Comparison of ENCODE assay signal across 8 mouse cellular contexts in the genomic region with DNA sequence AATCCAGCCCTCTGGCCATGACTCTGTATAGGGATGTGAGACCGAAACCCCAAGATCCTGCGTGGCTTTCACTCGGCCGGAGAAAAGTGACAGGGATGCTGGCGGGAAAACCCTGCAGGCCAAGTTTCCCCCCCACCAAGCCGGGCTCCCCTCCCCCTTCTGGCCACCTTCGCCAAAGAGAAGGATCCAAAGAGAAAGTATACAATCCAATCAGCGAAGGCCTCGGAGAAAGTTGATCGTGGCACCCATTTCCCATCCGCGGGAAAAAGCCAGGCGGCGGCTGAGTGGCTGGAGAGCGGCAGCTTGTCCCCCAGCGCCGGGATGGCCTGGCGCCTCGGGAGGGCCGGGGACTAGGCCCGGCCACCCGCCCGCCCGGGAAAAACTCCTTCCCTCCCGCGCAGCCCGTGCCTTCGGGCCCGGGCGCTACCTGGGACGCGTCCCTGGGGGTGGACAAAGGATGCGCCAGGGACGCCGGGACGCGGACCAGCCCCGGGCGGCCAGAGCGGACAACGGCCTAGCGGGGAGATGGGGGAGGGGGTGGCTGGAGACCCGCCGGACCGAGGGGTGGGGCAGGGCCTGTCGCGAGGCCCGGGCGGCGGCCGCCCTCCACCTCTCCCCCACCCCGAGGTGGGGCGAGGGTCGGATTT. TPM values are rescaled to one million over a fixed set of nuclear protein-coding genes. Genes with fewer than 3 reads are reported as not detected.
DNase-seq lines count a peak whose midpoint lies in the region; ATAC-seq and TF ChIP-seq lines count a peak whose summit lies in the region.

No protein-coding gene starts in this region.

- peaks cover 10% of the 10 kb centered on the region for H3K4me1 ChIP-seq in heart, embryonic 11.5 days (ENCODE audit: control insufficient read depth, insufficient read depth, low read length)
- H3K4me1 ChIP-seq in kidney, embryonic 16.5 days (ENCODE audit: insufficient read depth, low read length), result peaks cover 17% of the 10 kb centered on the region
- H3K4me1 ChIP-seq in liver, postnatal 0 days (ENCODE audit: insufficient read depth), result peaks cover 12% of the 10 kb centered on the region
- H3K4me1 ChIP-seq in neural tube, embryonic 12.5 days, result peaks cover 13% of the 10 kb centered on the region

- H3K4me3 ChIP-seq in heart, embryonic 11.5 days (ENCODE audit: low read depth, low read length), result peak overlapping the region; percentile 99
- peak overlapping the region; percentile 97 for H3K4me3 ChIP-seq in kidney, embryonic 16.5 days (ENCODE audit: low read length)
- H3K4me3 ChIP-seq in liver, postnatal 0 days (ENCODE audit: low read depth, low read length), result peak overlapping the region; percentile 100
- H3K4me3 ChIP-seq in neural tube, embryonic 12.5 days, result peak overlapping the region; percentile 95

- H3K4me2 ChIP-seq in heart, embryonic 11.5 days, result peak overlapping the region; percentile 85
- H3K4me2 ChIP-seq in kidney, embryonic 16.5 days (replicated peaks; ENCODE audit: low read depth, low read length), result peak overlapping the region; percentile 60
- peak overlapping the region; percentile 95 for H3K4me2 ChIP-seq in liver, postnatal 0 days (ENCODE audit: low read depth, low read length)
- H3K4me2 ChIP-seq in neural tube, embryonic 12.5 days (replicated peaks), result peak overlapping the region; percentile 77

- DNase-seq in 3134 (ENCODE audit: extremely low read depth, insufficient read length, low spot score), result peak; percentile 69
- DNase-seq in adipocyte (ENCODE audit: low spot score), result peak; percentile 52
- DNase-seq in embryo, embryonic 11.5 days (ENCODE audit: low read depth, low spot score), result peak; percentile 37
- peak; percentile 61 for DNase-seq in liver, postnatal 0 days
- peak; percentile 71 for DNase-seq in testis, postnatal 14 days (ENCODE audit: low spot score)

- WGBS in heart, embryonic 11.5 days (ENCODE audit: insufficient replicate concordance), result under 1% methylated on average over 53 of the region's 54 CpGs
- WGBS in kidney, embryonic 16.5 days, result 0% methylated on average over 29 of the region's 54 CpGs
- WGBS in liver, postnatal 0 days (ENCODE audit: insufficient replicate concordance), result 0% methylated on average over 36 of the region's 54 CpGs
- WGBS in neural tube, embryonic 12.5 days, result under 1% methylated on average over 54 of the region's 54 CpGs

- no peak for TF ChIP-seq EP300 in liver, postnatal 0 days (IDR thresholded peaks at IDR 0.05; ENCODE audit: low read depth)

- 0 out of 2 replicates have a peak, but pooled peaks have one; percentile 4 for TF ChIP-seq CTCF in liver, postnatal 0 days (IDR thresholded peaks at IDR 0.05; ENCODE audit: low read depth)

- H3K36me3 ChIP-seq in heart, embryonic 11.5 days (ENCODE audit: control insufficient read depth, insufficient read depth, low read length), result peaks cover 4% of the 10 kb centered on the region; the same call in 1 of the 2 replicates
- H3K36me3 ChIP-seq in kidney, embryonic 16.5 days (ENCODE audit: insufficient read depth, low read length), result peaks cover 10% of the 10 kb centered on the region; the same call in 1 of the 2 replicates
- H3K36me3 ChIP-seq in liver, postnatal 0 days (replicated peaks; ENCODE audit: insufficient read depth, low read length), result peaks cover 7% of the 10 kb centered on the region; the same call in 1 of the 2 replicates
- H3K36me3 ChIP-seq in neural tube, embryonic 12.5 days, result peaks cover 11% of the 10 kb centered on the region

- ATAC-seq in heart, embryonic 11.5 days (replicated peaks; ENCODE audit: insufficient number of reproducible peaks, low FRiP score, low TSS enrichment), result peak; percentile 15; the same call in 1 of the 2 replicates
- ATAC-seq in kidney, embryonic 16.5 days (ENCODE audit: low FRiP score, low TSS enrichment), result peak; percentile 46
- ATAC-seq in liver, postnatal 0 days, result peak; percentile 1
- peak; percentile 56 for ATAC-seq in neural tube, embryonic 12.5 days (ENCODE audit: low FRiP score, low read depth)

- H3K9ac ChIP-seq in heart, embryonic 11.5 days (ENCODE audit: low read depth, low read length), result peak overlapping the region; percentile 90
- peak overlapping the region; percentile 98 for H3K9ac ChIP-seq in kidney, embryonic 16.5 days (replicated peaks; ENCODE audit: low read length)
- H3K9ac ChIP-seq in liver, postnatal 0 days (replicated peaks), result peak overlapping the region; percentile 100
- H3K9ac ChIP-seq in neural tube, embryonic 12.5 days, result peak overlapping the region; percentile 98

- peak overlapping the region; percentile 98 for H3K27ac ChIP-seq in heart, embryonic 11.5 days (ENCODE audit: low read depth, low read length)
- peak overlapping the region; percentile 99 for H3K27ac ChIP-seq in kidney, embryonic 16.5 days (ENCODE audit: low read length)
- H3K27ac ChIP-seq in liver, postnatal 0 days (ENCODE audit: low read depth), result peak overlapping the region; percentile 99
- peak overlapping the region; percentile 83 for H3K27ac ChIP-seq in neural tube, embryonic 12.5 days

- no peaks in the 10 kb centered on the region for H3K27me3 ChIP-seq in heart, embryonic 11.5 days (ENCODE audit: control insufficient read depth, insufficient read depth, low read length)
- H3K27me3 ChIP-seq in kidney, embryonic 16.5 days (ENCODE audit: insufficient read depth, low read length), result no peaks in the 10 kb centered on the region
- no peaks in the 10 kb centered on the region for H3K27me3 ChIP-seq in liver, postnatal 0 days (ENCODE audit: insufficient read depth, low read length)
- no peaks in the 10 kb centered on the region for H3K27me3 ChIP-seq in neural tube, embryonic 12.5 days (replicated peaks)

- no peaks in the 10 kb centered on the region for H3K9me3 ChIP-seq in heart, embryonic 11.5 days (replicated peaks; ENCODE audit: control insufficient read depth, low read length)
- H3K9me3 ChIP-seq in kidney, embryonic 16.5 days (ENCODE audit: low read length), result no peaks in the 10 kb centered on the region
- H3K9me3 ChIP-seq in liver, postnatal 0 days (ENCODE audit: low read length), result no peaks in the 10 kb centered on the region
- no peaks in the 10 kb centered on the region for H3K9me3 ChIP-seq in neural tube, embryonic 12.5 days

RNA-seq across cellular contexts. Expression of a gene that starts 0.7 kb away (rescaled TPM):
- 66.3 and 78.8 TPM in 2 replicates for polyA plus RNA-seq in heart, embryonic 11.5 days (2014; fragmentation: Nextera tagmentation; extraction: Ambion mirVana)
- 50.7 and 60.3 TPM in 2 replicates for polyA plus RNA-seq in kidney, embryonic 16.5 days (2015; fragmentation: Nextera tagmentation; extraction: Ambion mirVana)
- polyA plus RNA-seq in liver, postnatal 0 days (2015; fragmentation: Nextera tagmentation; extraction: Ambion mirVana), result 8.3 and 8.5 TPM in 2 replicates
- 89.3 and 113 TPM in 2 replicates for polyA plus RNA-seq in neural tube, embryonic 12.5 days (2016; fragmentation: Nextera tagmentation; extraction: Ambion mirVana)

Comparison
In these comparisons a context has a peak if more than half of its experiments do, and no peak if none do; other contexts are left out.
1. Peak in every context shown above with its lines: DNase-seq, ATAC-seq, H3K4me3 ChIP-seq and H3K27ac ChIP-seq.
2. ATAC-seq: peak in every context shown above with its lines; median percentile 56 in neural tube, embryonic 12.5 days; 46 in kidney, embryonic 16.5 days; 15 in heart, embryonic 11.5 days; 1 in liver, postnatal 0 days.